Mouse (Mus musculus): ENCODE data around the gene Ralgds. TPM values are rescaled to one million over a fixed set of nuclear protein-coding genes. Genes with fewer than 3 reads are reported as not detected.
A peak's percentile ranks its signal among the peaks of the same experiment; 100 is the strongest.

Ralgds gene
- polyA plus RNA-seq, 1 experiment from 2014 or later, result 15.6 TPM

GRCm38 (mm10) chr2:28521571-28522151 is 8.7 kb downstream of the Ralgds start:
- H3K9ac ChIP-seq (ENCODE audit: low read depth, low read length), result no peak overlapping the region
- H3K27ac ChIP-seq (ENCODE audit: low read depth, low read length), result no peak overlapping the region
- no peak overlapping the region for H3K4me3 ChIP-seq (ENCODE audit: low read depth, low read length)
- 86% methylated on average over 6 of the region's 6 CpGs for WGBS
- 0 out of 2 replicates have a peak, but pooled peaks cover 9% of the 10 kb centered on the region for H3K36me3 ChIP-seq (ENCODE audit: control insufficient read depth, insufficient read depth)
- H3K4me2 ChIP-seq (replicated peaks; ENCODE audit: low read depth), result no peak overlapping the region
- no peaks in the 10 kb centered on the region for H3K27me3 ChIP-seq (replicated peaks; ENCODE audit: control insufficient read depth, insufficient read depth, low read length)
- H3K9me3 ChIP-seq (ENCODE audit: control insufficient read depth), result no peaks in the 10 kb centered on the region
- peaks cover 19% of the 10 kb centered on the region for H3K4me1 ChIP-seq (replicated peaks; ENCODE audit: control insufficient read depth, insufficient read depth, low read length)
- TF ChIP-seq CTCF (IDR thresholded peaks at IDR 0.05; ENCODE audit: low read depth), result no peak
- no peak for ATAC-seq

GRCm38 (mm10) chr2:28522166-28522565 is 9.2 kb downstream of the Ralgds start:
- no peak overlapping the region for H3K4me2 ChIP-seq (replicated peaks; ENCODE audit: low read depth)
- no peak overlapping the region for H3K4me3 ChIP-seq (ENCODE audit: low read depth, low read length)
- WGBS, result 76% methylated on average over 4 of the region's 4 CpGs
- H3K36me3 ChIP-seq (ENCODE audit: control insufficient read depth, insufficient read depth), result 0 out of 2 replicates have a peak, but pooled peaks cover 9% of the 10 kb centered on the region
- H3K9ac ChIP-seq (ENCODE audit: low read depth, low read length), result no peak overlapping the region
- no peaks in the 10 kb centered on the region for H3K27me3 ChIP-seq (replicated peaks; ENCODE audit: control insufficient read depth, insufficient read depth, low read length)
- H3K9me3 ChIP-seq (ENCODE audit: control insufficient read depth), result no peaks in the 10 kb centered on the region
- H3K4me1 ChIP-seq (replicated peaks; ENCODE audit: control insufficient read depth, insufficient read depth, low read length), result peaks cover 20% of the 10 kb centered on the region
- H3K27ac ChIP-seq (ENCODE audit: low read depth, low read length), result no peak overlapping the region
- no peak for ATAC-seq
- TF ChIP-seq CTCF (IDR thresholded peaks at IDR 0.05; ENCODE audit: low read depth), result no peak

GRCm38 (mm10) chr2:28523643-28524117 is 10.8 kb downstream of the Ralgds start:
- Histone ChIP-seq H3K4me1 (replicated peaks; ENCODE audit: control insufficient read depth, insufficient read depth, low read length) (peaks cover 13% of the 10 kb centered on the region), H3K4me3 (ENCODE audit: low read depth, low read length) (no peak overlapping the region), H3K9ac (ENCODE audit: low read depth, low read length) (no peak overlapping the region), H3K27me3 (replicated peaks; ENCODE audit: control insufficient read depth, insufficient read depth, low read length) (no peaks in the 10 kb centered on the region), H3K36me3 (ENCODE audit: control insufficient read depth, insufficient read depth) (0 out of 2 replicates have a peak, but pooled peaks cover 9% of the 10 kb centered on the region), H3K9me3 (ENCODE audit: control insufficient read depth) (no peaks in the 10 kb centered on the region), H3K27ac (ENCODE audit: low read depth, low read length) (no peak overlapping the region), H3K4me2 (replicated peaks; ENCODE audit: low read depth) (no peak overlapping the region)
- TF ChIP-seq CTCF (IDR thresholded peaks at IDR 0.05; ENCODE audit: low read depth), result no peak
- peak; percentile 61 for ATAC-seq
- 21% methylated on average over 5 of the region's 5 CpGs for WGBS

GRCm38 (mm10) chr2:28524406-28524805 is 11.5 kb downstream of the Ralgds start:
- no peak for ATAC-seq
- Histone ChIP-seq H3K9ac (ENCODE audit: low read depth, low read length) (no peak overlapping the region), H3K4me3 (ENCODE audit: low read depth, low read length) (no peak overlapping the region), H3K36me3 (ENCODE audit: control insufficient read depth, insufficient read depth) (0 out of 2 replicates have a peak, but pooled peaks cover 9% of the 10 kb centered on the region), H3K4me1 (replicated peaks; ENCODE audit: control insufficient read depth, insufficient read depth, low read length) (peaks cover 13% of the 10 kb centered on the region), H3K27me3 (replicated peaks; ENCODE audit: control insufficient read depth, insufficient read depth, low read length) (no peaks in the 10 kb centered on the region), H3K4me2 (replicated peaks; ENCODE audit: low read depth) (no peak overlapping the region), H3K27ac (ENCODE audit: low read depth, low read length) (0 out of 2 replicates have a peak overlapping the region, but pooled peaks have one; percentile 82), H3K9me3 (ENCODE audit: control insufficient read depth) (no peaks in the 10 kb centered on the region)
- 85% methylated on average over 10 of the region's 10 CpGs for WGBS
- TF ChIP-seq CTCF (IDR thresholded peaks at IDR 0.05; ENCODE audit: low read depth), result no peak

- Histone ChIP-seq H3K27me3 (replicated peaks; ENCODE audit: control insufficient read depth, insufficient read depth, low read length) (no peaks in the 10 kb centered on the region), H3K9ac (ENCODE audit: low read depth, low read length) (no peak overlapping the region), H3K9me3 (ENCODE audit: control insufficient read depth) (no peaks in the 10 kb centered on the region), H3K4me2 (replicated peaks; ENCODE audit: low read depth) (peak overlapping the region; percentile 46), H3K4me3 (ENCODE audit: low read depth, low read length) (no peak overlapping the region), H3K36me3 (ENCODE audit: control insufficient read depth, insufficient read depth) (0 out of 2 replicates have a peak, but pooled peaks cover 9% of the 10 kb centered on the region), H3K27ac (ENCODE audit: low read depth, low read length) (peak overlapping the region; percentile 82), H3K4me1 (replicated peaks; ENCODE audit: control insufficient read depth, insufficient read depth, low read length) (peaks cover 13% of the 10 kb centered on the region)
- peak; percentile 86 for ATAC-seq
- TF ChIP-seq CTCF (IDR thresholded peaks at IDR 0.05; ENCODE audit: low read depth), result no peak
- 13% methylated on average over 11 of the region's 11 CpGs for WGBS
Measured at GRCm38 (mm10) chr2:28525219-28525942, 12.5 kb downstream of the Ralgds start.

Data from intestine, postnatal 0 days (tissue).